ENCODE assay signal across 27 mouse cellular contexts in the genomic region with DNA sequence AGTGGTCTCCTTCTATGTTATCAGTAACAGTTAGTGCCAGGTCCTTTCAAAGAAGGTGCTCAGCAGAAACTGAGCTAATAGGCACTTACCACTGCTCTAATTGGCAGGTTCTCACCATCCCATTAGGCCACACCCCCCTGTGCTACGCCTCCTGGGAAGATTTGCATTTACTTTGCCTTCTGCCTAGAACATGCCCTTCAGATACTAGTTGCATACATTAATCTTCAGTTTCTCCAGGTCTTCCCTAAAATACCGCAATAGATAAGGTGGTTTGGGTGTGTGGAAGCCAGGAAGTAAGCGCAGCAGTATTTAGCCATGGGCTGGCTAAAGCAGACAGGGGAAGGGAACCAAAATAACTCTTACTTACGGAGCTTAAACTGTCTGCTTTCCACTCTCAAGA.
"Had no signal": no experiment of that assay in that cellular context is flagged by ENCODE, and none has a peak within 500 bp of the region (broad histone marks: within the 10 kb centered on the region; RNA-seq: fewer than 3 reads in every experiment).

No protein-coding gene starts in this region.

- H3K36me3 ChIP-seq: embryonic facial prominence, embryonic 10.5 days; embryonic facial prominence, embryonic 12.5 days; embryonic facial prominence, embryonic 13.5 days; embryonic facial prominence, embryonic 15.5 days; forebrain, embryonic 10.5 days; forebrain, embryonic 12.5 days; forebrain, embryonic 15.5 days; heart, embryonic 10.5 days had no signal

- ATAC-seq: forebrain, embryonic 13.5 days; forebrain, embryonic 15.5 days; forebrain, embryonic 16.5 days; forebrain, postnatal 0 days had no signal

- H3K9me3 ChIP-seq: embryonic facial prominence, embryonic 10.5 days; embryonic facial prominence, embryonic 12.5 days; embryonic facial prominence, embryonic 15.5 days; forebrain, embryonic 10.5 days; forebrain, embryonic 12.5 days; forebrain, embryonic 13.5 days; forebrain, embryonic 15.5 days; heart, embryonic 10.5 days had no signal

- H3K27me3 ChIP-seq: embryonic facial prominence, embryonic 12.5 days; embryonic facial prominence, embryonic 13.5 days; embryonic facial prominence, embryonic 15.5 days; forebrain, embryonic 13.5 days; forebrain, embryonic 15.5 days had no signal

- H3K27ac ChIP-seq: embryonic facial prominence, embryonic 10.5 days; embryonic facial prominence, embryonic 12.5 days; embryonic facial prominence, embryonic 13.5 days; embryonic facial prominence, embryonic 15.5 days; forebrain, embryonic 10.5 days; forebrain, embryonic 12.5 days; forebrain, embryonic 13.5 days; forebrain, embryonic 15.5 days; gastrocnemius, adult 2 months; heart, adult 2 months; heart, embryonic 10.5 days had no signal

- H3K4me3 ChIP-seq: embryonic facial prominence, embryonic 10.5 days; embryonic facial prominence, embryonic 12.5 days; embryonic facial prominence, embryonic 13.5 days; embryonic facial prominence, embryonic 15.5 days; erythroblast, embryonic 14.5 days; forebrain, embryonic 10.5 days; forebrain, embryonic 12.5 days; forebrain, embryonic 13.5 days; forebrain, embryonic 15.5 days; gastrocnemius, adult 2 months; heart, adult 2 months; heart, embryonic 10.5 days had no signal

- H3K4me2 ChIP-seq: embryonic facial prominence, embryonic 12.5 days; embryonic facial prominence, embryonic 13.5 days; embryonic facial prominence, embryonic 15.5 days; forebrain, embryonic 12.5 days; forebrain, embryonic 13.5 days; forebrain, embryonic 15.5 days had no signal

- H3K9ac ChIP-seq: embryonic facial prominence, embryonic 12.5 days; embryonic facial prominence, embryonic 13.5 days; embryonic facial prominence, embryonic 15.5 days; forebrain, embryonic 12.5 days; forebrain, embryonic 13.5 days; forebrain, embryonic 15.5 days; forebrain, postnatal 0 days had no signal

- DNase-seq: cerebellum, adult 9-10 months; cerebellum, adult 9-11 months; cerebellum, postnatal 10 days; cerebellum, postnatal 14 days; cerebellum, postnatal 25 days; cerebellum, postnatal 36 days; embryo, embryonic 11 days; forebrain, postnatal 0 days; gastrocnemius, adult 2 months; gastrocnemius, postnatal 10 days; gastrocnemius, postnatal 14 days; gastrocnemius, postnatal 25 days; gastrocnemius, postnatal 36 days; heart, adult 11 months; heart, adult 18-20 months; heart, adult 2 months had no signal
